Mouse (Mus musculus): Measurements from ENCODE around the gene Kcnj10. TPM values are rescaled to one million over a fixed set of nuclear protein-coding genes. Genes with fewer than 3 reads are reported as not detected.

Gene Kcnj10
- 0.04 and 0.05 TPM in 2 replicates for polyA plus RNA-seq (2015; fragmentation: Nextera tagmentation; extraction: Ambion mirVana)

DNA sequence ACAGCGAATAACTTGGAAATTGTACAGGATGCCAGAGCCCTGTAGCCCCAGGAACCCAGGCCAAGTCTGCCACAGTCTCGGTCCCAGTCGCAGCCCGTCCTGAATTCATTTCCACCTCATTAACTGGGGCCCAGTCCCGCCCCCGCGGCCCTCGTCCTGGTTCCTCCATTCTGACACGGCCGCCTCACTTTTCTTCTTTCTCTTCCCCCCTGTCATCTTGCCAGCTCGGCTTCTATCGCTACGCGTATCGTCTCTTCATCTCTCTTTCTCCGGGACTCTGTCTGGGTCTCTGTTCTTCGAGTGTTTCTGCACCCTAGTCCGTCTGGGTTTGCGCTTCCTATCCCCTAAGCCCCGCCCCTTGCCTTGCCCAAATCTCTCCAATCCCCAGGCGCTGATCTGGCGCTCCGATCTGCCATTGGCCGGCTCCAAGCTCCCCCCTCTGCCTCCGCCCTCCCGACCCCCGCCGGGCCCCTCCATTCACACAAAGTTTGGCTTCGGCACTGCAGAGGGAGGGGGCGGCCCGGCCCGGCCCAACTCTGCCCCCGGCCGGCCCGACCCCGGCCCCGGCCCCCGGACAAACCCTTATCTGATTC is at the start of gene Kcnj10:
Gene Kcnj10 (plus strand): TSS at position 482 of the 593 bp plus-strand sequence.
- no peaks in the 10 kb centered on the region for H3K36me3 ChIP-seq
- WGBS, result 3% methylated on average over 37 of the region's 38 CpGs
- H3K9me3 ChIP-seq, result no peaks in the 10 kb centered on the region
- no peak within 1 kb of the TSS; the same call in 1 of the 2 replicates for H3K9ac ChIP-seq
- peak within 1 kb of the TSS; percentile 38 for H3K4me3 ChIP-seq
- peaks cover 45% of the 10 kb centered on the region for H3K27me3 ChIP-seq
- ATAC-seq (ENCODE audit: insufficient number of reproducible peaks, low FRiP score, low TSS enrichment, low read depth), result peak; percentile 62; the same call in 1 of the 2 replicates
- H3K4me1 ChIP-seq, result peaks cover 10% of the 10 kb centered on the region
- no peak within 1 kb of the TSS for H3K27ac ChIP-seq
- H3K4me2 ChIP-seq, result peak within 1 kb of the TSS; percentile 67

- Histone ChIP-seq H3K36me3 (no peaks in the 10 kb centered on the region), H3K27me3 (no peaks in the 10 kb centered on the region), H3K4me2 (no peak overlapping the region), H3K9me3 (no peaks in the 10 kb centered on the region), H3K4me1 (peaks cover 32% of the 10 kb centered on the region), H3K4me3 (no peak overlapping the region), H3K27ac (no peak overlapping the region), H3K9ac (no peak overlapping the region)
- 76% methylated on average over 2 of the region's 2 CpGs for WGBS
- no peak for ATAC-seq (ENCODE audit: insufficient number of reproducible peaks, low FRiP score, low TSS enrichment, low read depth)
Measured at GRCm38 (mm10) chr1:172292880-172293279, 48.1 kb upstream of the Kcnj10 start.

GRCm38 (mm10) chr1:172293449-172293848 is 47.6 kb upstream of the Kcnj10 start:
- 85% methylated on average over 11 of the region's 11 CpGs for WGBS
- peaks cover 38% of the 10 kb centered on the region for H3K4me1 ChIP-seq
- H3K9ac ChIP-seq, result no peak overlapping the region
- ATAC-seq (ENCODE audit: insufficient number of reproducible peaks, low FRiP score, low TSS enrichment, low read depth), result no peak
- no peaks in the 10 kb centered on the region for H3K27me3 ChIP-seq
- no peak overlapping the region for H3K4me3 ChIP-seq
- no peaks in the 10 kb centered on the region for H3K36me3 ChIP-seq
- H3K27ac ChIP-seq, result no peak overlapping the region
- H3K4me2 ChIP-seq, result no peak overlapping the region
- no peaks in the 10 kb centered on the region for H3K9me3 ChIP-seq

- ATAC-seq (ENCODE audit: insufficient number of reproducible peaks, low FRiP score, low TSS enrichment, low read depth), result no peak
- no peaks in the 10 kb centered on the region for H3K27me3 ChIP-seq
- no peak overlapping the region for H3K9ac ChIP-seq
- no peaks in the 10 kb centered on the region for H3K9me3 ChIP-seq
- H3K36me3 ChIP-seq, result no peaks in the 10 kb centered on the region
- peaks cover 54% of the 10 kb centered on the region for H3K4me1 ChIP-seq
- no peak overlapping the region; the same call in 1 of the 2 replicates for H3K4me2 ChIP-seq
- 24% methylated on average over 4 of the region's 4 CpGs for WGBS
- H3K27ac ChIP-seq, result peak overlapping the region; percentile 75
- H3K4me3 ChIP-seq, result no peak overlapping the region
Measured at GRCm38 (mm10) chr1:172295751-172296197, 45.2 kb upstream of the Kcnj10 start.

GRCm38 (mm10) chr1:172296816-172297510 is 44.0 kb upstream of the Kcnj10 start:
- Histone ChIP-seq H3K27me3 (no peaks in the 10 kb centered on the region), H3K9me3 (no peaks in the 10 kb centered on the region), H3K4me1 (peaks cover 59% of the 10 kb centered on the region), H3K27ac (peak overlapping the region; percentile 75), H3K9ac (no peak overlapping the region), H3K36me3 (no peaks in the 10 kb centered on the region), H3K4me3 (peak overlapping the region; percentile 22; the same call in 1 of the 2 replicates), H3K4me2 (peak overlapping the region; percentile 36)
- 73% methylated on average over 6 of the region's 6 CpGs for WGBS
- no peak for ATAC-seq (ENCODE audit: insufficient number of reproducible peaks, low FRiP score, low TSS enrichment, low read depth)

DNA sequence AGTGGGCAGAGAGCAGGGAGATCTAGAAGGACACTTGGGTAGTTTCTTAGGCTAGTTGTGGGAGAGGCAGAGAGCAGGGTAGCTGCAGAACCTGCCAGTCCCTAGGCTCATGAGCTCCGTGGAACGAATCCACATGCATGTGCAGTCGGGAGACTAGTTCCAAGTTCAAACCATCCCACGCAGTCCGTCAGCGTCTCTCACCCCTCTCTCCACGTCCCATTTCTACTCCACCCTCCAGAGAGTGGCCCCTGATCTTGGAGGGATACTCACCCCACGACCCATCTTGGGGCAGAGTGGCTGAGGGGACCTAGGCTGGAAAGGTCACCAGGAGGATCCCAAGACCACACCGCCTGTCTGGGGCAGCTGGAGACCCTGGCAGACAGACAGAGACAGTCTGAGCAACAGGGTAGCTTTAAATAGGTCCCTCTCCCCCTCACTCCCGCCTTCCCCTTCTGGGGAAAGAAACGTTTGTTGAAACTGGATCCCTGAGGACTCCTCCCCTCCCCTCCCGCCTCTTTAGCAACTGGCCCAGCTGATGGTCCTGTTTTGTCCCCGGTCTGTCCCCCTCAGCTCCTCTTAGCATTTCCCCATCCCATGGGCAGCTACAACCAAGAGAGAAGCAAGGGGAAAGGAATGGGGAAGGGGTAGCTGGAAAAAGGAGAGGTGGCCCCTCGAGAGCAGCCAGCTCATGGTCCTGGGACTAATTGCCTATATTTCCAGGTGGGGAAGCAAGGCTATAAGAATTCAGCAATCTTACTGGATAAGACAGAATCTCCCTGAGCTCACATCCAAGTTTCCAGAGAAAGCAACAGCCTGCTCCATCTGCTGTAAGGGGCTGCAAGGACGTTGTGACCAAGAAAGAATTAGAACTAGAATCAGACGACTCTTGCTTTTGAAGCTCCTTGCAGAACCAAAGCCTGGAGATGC is 43.1 kb upstream of the Kcnj10 start, which contains the start of gene Atp1a2:
Gene Atp1a2 (minus strand): TSS at position 454 of the 927 bp plus-strand sequence.
- no peak within 1 kb of the TSS for H3K9ac ChIP-seq
- H3K9me3 ChIP-seq, result no peaks in the 10 kb centered on the region
- peak within 1 kb of the TSS; percentile 75 for H3K27ac ChIP-seq
- peak within 1 kb of the TSS; percentile 36 for H3K4me2 ChIP-seq
- H3K36me3 ChIP-seq, result no peaks in the 10 kb centered on the region
- no peaks in the 10 kb centered on the region for H3K27me3 ChIP-seq
- H3K4me3 ChIP-seq, result peak within 1 kb of the TSS; percentile 22
- WGBS, result 4% methylated on average over 16 of the region's 16 CpGs
- peaks cover 68% of the 10 kb centered on the region for H3K4me1 ChIP-seq
- 0 out of 2 replicates have a peak, but pooled peaks have one; percentile 45 for ATAC-seq (ENCODE audit: insufficient number of reproducible peaks, low FRiP score, low TSS enrichment, low read depth)

DNA sequence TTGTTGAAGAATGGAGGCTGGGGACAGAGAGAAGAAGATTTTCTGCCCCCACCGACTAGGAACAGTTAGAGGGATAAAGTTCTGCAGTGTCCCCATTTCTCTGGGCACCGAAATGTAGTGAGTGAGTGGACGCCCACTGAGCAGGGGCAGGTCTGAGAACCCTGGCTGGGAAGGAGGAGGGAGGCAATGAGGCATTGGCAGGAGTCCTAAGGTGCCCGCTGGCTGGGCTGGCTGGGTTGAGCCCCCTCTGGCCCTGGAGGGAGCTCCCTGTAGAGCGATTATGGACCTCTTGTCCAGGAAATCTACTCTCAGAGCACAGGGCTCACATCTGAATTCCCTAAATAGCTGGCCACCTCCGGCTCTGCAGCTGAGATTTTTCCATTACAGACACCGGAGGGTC is 41.5 kb upstream of the Kcnj10 start:
- H3K27me3 ChIP-seq, result no peaks in the 10 kb centered on the region
- H3K27ac ChIP-seq, result no peak overlapping the region
- H3K4me1 ChIP-seq, result peaks cover 68% of the 10 kb centered on the region
- ATAC-seq (ENCODE audit: insufficient number of reproducible peaks, low FRiP score, low TSS enrichment, low read depth), result no peak
- no peaks in the 10 kb centered on the region for H3K9me3 ChIP-seq
- no peak overlapping the region for H3K9ac ChIP-seq
- no peak overlapping the region for H3K4me3 ChIP-seq
- no peaks in the 10 kb centered on the region for H3K36me3 ChIP-seq
- WGBS, result 58% methylated on average over 7 of the region's 7 CpGs
- no peak overlapping the region for H3K4me2 ChIP-seq

- no peak overlapping the region for H3K27ac ChIP-seq
- WGBS, result 59% methylated on average over 5 of the region's 5 CpGs
- no peak overlapping the region for H3K4me2 ChIP-seq
- no peaks in the 10 kb centered on the region for H3K9me3 ChIP-seq
- H3K4me3 ChIP-seq, result no peak overlapping the region
- H3K36me3 ChIP-seq, result no peaks in the 10 kb centered on the region
- ATAC-seq (ENCODE audit: insufficient number of reproducible peaks, low FRiP score, low TSS enrichment, low read depth), result no peak
- peaks cover 61% of the 10 kb centered on the region for H3K4me1 ChIP-seq
- H3K9ac ChIP-seq, result no peak overlapping the region
- H3K27me3 ChIP-seq, result no peaks in the 10 kb centered on the region
Measured at GRCm38 (mm10) chr1:172300247-172300646, 40.8 kb upstream of the Kcnj10 start.

DNA sequence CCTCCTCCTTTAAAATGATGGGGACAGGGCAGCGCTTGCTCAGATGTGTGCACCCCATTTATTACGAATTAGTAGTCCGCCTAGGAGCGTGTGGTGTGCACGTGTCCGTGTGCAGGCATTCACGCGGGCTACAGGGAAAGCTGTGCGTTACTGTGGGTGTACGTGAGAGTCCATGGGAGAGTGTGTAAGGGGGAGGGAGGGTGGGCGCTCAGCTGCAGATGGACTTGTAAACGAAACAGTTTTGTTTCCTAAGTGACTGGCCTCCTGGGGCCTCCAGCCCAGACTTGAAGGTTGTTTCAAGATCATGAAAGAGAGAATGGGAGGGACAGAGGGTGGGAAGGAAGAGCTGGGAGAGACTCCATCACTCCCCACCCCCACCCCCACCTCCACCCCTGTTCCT is 39.8 kb upstream of the Kcnj10 start:
- ATAC-seq (ENCODE audit: insufficient number of reproducible peaks, low FRiP score, low TSS enrichment, low read depth), result no peak
- no peak overlapping the region for H3K9ac ChIP-seq
- WGBS, result 34% methylated on average over 12 of the region's 12 CpGs
- no peak overlapping the region for H3K27ac ChIP-seq
- H3K4me1 ChIP-seq, result peaks cover 52% of the 10 kb centered on the region
- H3K4me3 ChIP-seq, result no peak overlapping the region
- H3K36me3 ChIP-seq, result no peaks in the 10 kb centered on the region
- H3K4me2 ChIP-seq, result no peak overlapping the region
- no peaks in the 10 kb centered on the region for H3K27me3 ChIP-seq
- H3K9me3 ChIP-seq, result no peaks in the 10 kb centered on the region

GRCm38 (mm10) chr1:172302311-172302710 is 38.7 kb upstream of the Kcnj10 start:
- Histone ChIP-seq H3K4me2 (no peak overlapping the region), H3K36me3 (no peaks in the 10 kb centered on the region), H3K27ac (no peak overlapping the region), H3K4me3 (no peak overlapping the region), H3K27me3 (no peaks in the 10 kb centered on the region), H3K9ac (no peak overlapping the region), H3K9me3 (no peaks in the 10 kb centered on the region), H3K4me1 (peaks cover 42% of the 10 kb centered on the region)
- WGBS, result 69% methylated on average over 3 of the region's 3 CpGs
- ATAC-seq (ENCODE audit: insufficient number of reproducible peaks, low FRiP score, low TSS enrichment, low read depth), result no peak

- no peak for ATAC-seq (ENCODE audit: insufficient number of reproducible peaks, low FRiP score, low TSS enrichment, low read depth)
- Histone ChIP-seq H3K9ac (no peak overlapping the region), H3K4me2 (no peak overlapping the region), H3K4me3 (no peak overlapping the region), H3K36me3 (no peaks in the 10 kb centered on the region), H3K4me1 (peaks cover 39% of the 10 kb centered on the region), H3K27ac (no peak overlapping the region), H3K9me3 (no peaks in the 10 kb centered on the region), H3K27me3 (no peaks in the 10 kb centered on the region)
- 19% methylated on average over 6 of the region's 6 CpGs for WGBS
Measured at GRCm38 (mm10) chr1:172302851-172303250, 38.2 kb upstream of the Kcnj10 start.

Measured in limb, embryonic 15.5 days (tissue).